Mouse (Mus musculus) heart, postnatal 0 days (tissue): ENCODE measurements at regions not wholly inside any gene's neighbourhood (a gene's known extent, or its start where the extent isn't known, plus 50 kb on each side); places are given as distances from the start of the nearest gene placed in this dataset.

Experiments used
- CTCF ChIP-seq: IDR thresholded peaks from 2 replicates; pipeline ENCODE4 v1.5.1; 2016; ENCODE audit warnings: antibody characterized with exemption, control low read depth, low read depth
- EP300 ChIP-seq: IDR thresholded peaks from 2 replicates; pipeline ENCODE4 v1.6.1; 2016; ENCODE audit warnings: antibody characterized with exemption, low read depth

- TF ChIP-seq CTCF (no peak), EP300 (no peak)
Observed at GRCm38 (mm10) chr13:70178073-70178491, 375.9 kb downstream of the Med10 start.
